Mouse (Mus musculus) ovary, adult 10 weeks (tissue): ENCODE measurements around the gene BC051019. TPM values are rescaled to one million over a fixed set of nuclear protein-coding genes. Genes with fewer than 3 reads are reported as not detected.

ENCODE experiments used
- polyA plus RNA-seq: library from polyadenylated mRNA; stranded (reverse); fragments of 350-450 nt; fragmentation: Illumina TruSeq; extraction: RNeasy Lipid Tissue Mini Kit (QIAGEN cat#74804); gene quantifications from one replicate; pipeline ENCODE4 v1.2.3, GENCODE M21; 2014

Gene BC051019
- 0.31 TPM for polyA plus RNA-seq

GRCm38 (mm10) chr7:109723697-109724096 is at the start of gene BC051019:
BC051019 (minus strand) TSS chr7:109723850.

DNA sequence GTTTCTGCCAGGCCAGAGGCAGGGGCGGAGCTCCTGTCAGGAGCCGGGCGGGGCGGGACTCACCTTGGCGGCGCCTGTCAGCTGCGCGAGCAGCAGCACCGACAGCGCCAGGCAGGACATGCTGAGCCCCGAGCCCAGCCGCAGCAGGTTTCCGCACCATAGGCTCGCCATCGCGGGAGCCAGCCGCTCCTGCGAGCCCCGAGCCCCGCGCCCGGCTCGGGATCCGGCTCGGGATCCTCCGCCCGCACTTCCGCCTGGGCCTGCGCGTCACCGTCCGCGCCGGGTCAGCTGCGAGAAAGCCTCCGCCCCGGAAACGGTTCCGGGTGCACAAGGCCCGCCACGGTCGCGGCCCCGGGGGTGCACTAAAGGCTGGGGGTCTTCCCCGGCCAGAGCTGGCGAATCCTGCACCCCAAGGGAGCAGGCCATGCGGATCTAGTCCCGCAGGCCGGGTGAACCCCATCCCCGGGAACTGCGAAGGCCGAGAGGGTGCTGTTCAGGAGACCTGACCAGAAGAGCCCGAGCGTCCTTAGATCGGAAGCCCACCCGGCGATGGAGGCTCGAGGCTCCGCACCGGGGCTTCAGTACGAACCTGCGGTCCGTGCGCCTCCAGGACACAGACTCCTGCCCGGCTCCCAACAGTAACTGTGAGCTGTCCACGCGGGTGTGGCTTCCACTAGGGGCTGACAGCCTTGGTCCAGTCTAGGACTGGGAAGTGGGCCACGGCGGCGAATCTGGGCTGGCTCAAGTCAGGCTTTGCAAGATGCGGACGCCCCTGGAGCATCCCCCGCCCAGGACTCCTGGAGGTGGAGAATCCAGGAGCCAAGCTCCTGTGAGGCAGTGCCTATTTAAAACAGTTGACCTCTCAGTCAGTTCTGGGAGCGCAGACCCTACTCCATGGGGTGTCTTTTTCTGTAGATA is 28.6 kb upstream of the BC051019 start, which contains the start of gene Tmem9b:
Gene Tmem9b (minus strand): TSS at position 868 of the 918 bp plus-strand sequence.

DNA sequence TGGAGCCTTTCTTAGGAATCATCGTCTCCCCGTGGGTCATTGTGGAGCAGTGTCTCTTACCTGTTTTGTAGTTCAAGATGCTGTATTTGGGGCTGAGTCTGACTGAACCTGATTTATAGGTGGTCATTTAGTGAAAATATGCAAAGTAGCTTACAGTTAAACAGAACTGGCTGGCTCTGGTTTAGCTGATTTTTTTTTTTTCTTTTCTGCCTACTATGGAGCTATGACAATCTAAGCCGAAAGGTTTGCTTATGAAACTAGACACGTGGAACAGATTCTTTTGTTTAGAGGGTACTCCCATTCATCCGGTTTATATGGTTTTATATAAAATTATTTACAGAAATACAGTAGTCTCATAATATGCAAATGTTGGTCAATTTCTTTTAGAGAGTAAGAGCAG is 8.0 kb upstream of the BC051019 start, which contains the start of gene Ascl3:
Gene Ascl3 (minus strand): TSS at position 101 of the 400 bp plus-strand sequence.

DNA sequence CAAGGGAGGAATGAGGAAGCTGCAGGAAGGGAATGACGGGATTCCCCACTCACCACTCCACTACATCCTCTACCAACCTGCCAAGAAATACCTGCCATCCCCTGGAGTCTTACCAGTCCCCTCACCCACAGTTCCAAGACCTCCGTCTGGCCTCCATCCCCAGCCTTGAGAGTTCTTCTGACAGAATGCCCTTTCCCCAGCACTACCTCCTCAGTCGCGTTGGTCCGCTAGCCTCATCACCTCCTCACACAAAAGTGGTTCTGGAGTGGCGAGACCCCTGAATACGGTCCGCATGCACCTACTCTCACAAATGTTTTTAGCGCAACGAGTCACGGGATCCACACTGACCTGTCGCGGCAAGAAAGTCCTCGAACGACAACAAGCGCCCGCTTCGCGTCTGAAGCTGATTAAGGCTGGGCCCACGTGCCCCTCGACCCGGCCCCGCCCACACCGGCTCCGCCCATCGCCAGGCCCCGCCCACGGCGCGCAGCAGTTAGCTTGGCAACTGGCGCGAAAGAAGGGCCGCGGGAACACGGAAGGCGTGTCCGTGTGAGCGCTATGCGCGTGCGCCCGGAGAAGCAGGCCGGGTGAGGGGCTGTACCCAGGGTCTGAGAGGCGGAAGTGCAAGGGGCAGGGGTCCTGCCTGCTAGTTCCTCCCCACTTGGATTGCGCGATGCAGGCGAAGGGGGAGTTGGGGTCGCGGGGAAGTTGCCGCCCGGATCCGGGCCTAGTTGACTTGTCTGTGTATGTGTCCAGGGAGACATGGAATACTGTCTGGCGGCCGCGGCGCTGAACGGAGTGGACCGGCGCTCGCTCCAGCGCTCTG is 20.2 kb downstream of the BC051019 start, which contains the start of the genes St5 and Akip1:
Gene St5 (minus strand): TSS at position 416 of the 826 bp plus-strand sequence.
Gene Akip1 (plus strand): TSS at position 501 of the 826 bp plus-strand sequence.

Other genes starting within 250 kb of the BC051019 start
- 0.11 TPM for gene Trim66, start 215.7 kb downstream of the BC051019 start, polyA plus RNA-seq
- 240 TPM for gene Rpl27a, start 204.7 kb downstream of the BC051019 start, polyA plus RNA-seq
- 84.0 TPM for gene St5, start 20.2 kb downstream of the BC051019 start, polyA plus RNA-seq
- 33.6 TPM for gene Akip1, start 20.2 kb downstream of the BC051019 start, polyA plus RNA-seq
- gene Ascl3, start 7.9 kb upstream of the BC051019 start, polyA plus RNA-seq = not detected
- gene Tmem9b, start 29.0 kb upstream of the BC051019 start, polyA plus RNA-seq = 70.4 TPM
- gene Nrip3, start 58.2 kb upstream of the BC051019 start, polyA plus RNA-seq = 0.68 TPM
- gene Scube2, start 141.8 kb upstream of the BC051019 start, polyA plus RNA-seq = 2.9 TPM
- 128 TPM for gene Dennd5a, start 236.6 kb upstream of the BC051019 start, polyA plus RNA-seq